Mouse (Mus musculus): ENCODE measurements around the gene Senp8. TPM values are rescaled to one million over a fixed set of nuclear protein-coding genes. Genes with fewer than 3 reads are reported as not detected.

Senp8 gene
- polyA plus RNA-seq, 1 experiment from 2014 or later: 10.2 TPM

- Histone ChIP-seq H3K4me2 (ENCODE audit: low read depth, low read length) (peak overlapping the region; percentile 19; the same call in 1 of the 2 replicates), H3K4me3 (ENCODE audit: low read length) (no peak overlapping the region), H3K27ac (ENCODE audit: low read length) (peak overlapping the region; percentile 67), H3K9ac (ENCODE audit: low read length) (0 out of 2 replicates have a peak overlapping the region, but pooled peaks have one; percentile 20), H3K36me3 (ENCODE audit: control insufficient read depth, insufficient read depth) (no peaks in the 10 kb centered on the region), H3K9me3 (replicated peaks; ENCODE audit: control insufficient read depth, low read length) (peaks cover 3% of the 10 kb centered on the region; the same call in 1 of the 2 replicates), H3K27me3 (ENCODE audit: control insufficient read depth, insufficient read depth, low read length) (no peaks in the 10 kb centered on the region), H3K4me1 (ENCODE audit: control insufficient read depth, insufficient read depth, low read length) (peaks cover 20% of the 10 kb centered on the region)
- peak; percentile 71 for ATAC-seq (replicated peaks; ENCODE audit: extremely low read depth, insufficient read depth, low FRiP score)
- WGBS: 37% methylated on average over 8 of the region's 8 CpGs
Observed at GRCm38 (mm10) chr9:59723791-59724442, 26.6 kb downstream of the Senp8 start.

GRCm38 (mm10) chr9:59723096-59723657 lies 27.3 kb downstream of the Senp8 start:
- Histone ChIP-seq H3K9ac (ENCODE audit: low read length) (peak overlapping the region; percentile 57; the same call in 1 of the 2 replicates), H3K27ac (ENCODE audit: low read length) (peak overlapping the region; percentile 41; the same call in 1 of the 2 replicates), H3K4me2 (ENCODE audit: low read depth, low read length) (peak overlapping the region; percentile 49), H3K4me3 (ENCODE audit: low read length) (0 out of 2 replicates have a peak overlapping the region, but pooled peaks have one; percentile 7), H3K27me3 (ENCODE audit: control insufficient read depth, insufficient read depth, low read length) (no peaks in the 10 kb centered on the region), H3K4me1 (ENCODE audit: control insufficient read depth, insufficient read depth, low read length) (peaks cover 20% of the 10 kb centered on the region), H3K36me3 (ENCODE audit: control insufficient read depth, insufficient read depth) (no peaks in the 10 kb centered on the region), H3K9me3 (replicated peaks; ENCODE audit: control insufficient read depth, low read length) (peaks cover 3% of the 10 kb centered on the region; the same call in 1 of the 2 replicates)
- ATAC-seq (replicated peaks; ENCODE audit: extremely low read depth, insufficient read depth, low FRiP score): peak; percentile 56; the same call in 1 of the 2 replicates
- WGBS: 10% methylated on average over 10 of the region's 10 CpGs

GRCm38 (mm10) chr9:59721144-59721543 lies 29.4 kb downstream of the Senp8 start:
- H3K4me2 ChIP-seq (ENCODE audit: low read depth, low read length): no peak overlapping the region
- H3K4me1 ChIP-seq (ENCODE audit: control insufficient read depth, insufficient read depth, low read length): peaks cover 15% of the 10 kb centered on the region
- no peak overlapping the region for H3K4me3 ChIP-seq (ENCODE audit: low read length)
- H3K27ac ChIP-seq (ENCODE audit: low read length): no peak overlapping the region
- 79% methylated on average over 5 of the region's 5 CpGs for WGBS
- no peak overlapping the region for H3K9ac ChIP-seq (ENCODE audit: low read length)
- H3K27me3 ChIP-seq (ENCODE audit: control insufficient read depth, insufficient read depth, low read length): no peaks in the 10 kb centered on the region
- H3K36me3 ChIP-seq (ENCODE audit: control insufficient read depth, insufficient read depth): no peaks in the 10 kb centered on the region
- no peak for ATAC-seq (replicated peaks; ENCODE audit: extremely low read depth, insufficient read depth, low FRiP score)
- peaks cover 3% of the 10 kb centered on the region; the same call in 1 of the 2 replicates for H3K9me3 ChIP-seq (replicated peaks; ENCODE audit: control insufficient read depth, low read length)

GRCm38 (mm10) chr9:59718237-59718636 lies 32.3 kb downstream of the Senp8 start:
- no peaks in the 10 kb centered on the region for H3K36me3 ChIP-seq (ENCODE audit: control insufficient read depth, insufficient read depth)
- H3K27ac ChIP-seq (ENCODE audit: low read length): no peak overlapping the region
- no peak overlapping the region for H3K4me3 ChIP-seq (ENCODE audit: low read length)
- H3K4me1 ChIP-seq (ENCODE audit: control insufficient read depth, insufficient read depth, low read length): peaks cover under 1% of the 10 kb centered on the region
- 81% methylated on average over 4 of the region's 4 CpGs for WGBS
- H3K9ac ChIP-seq (ENCODE audit: low read length): no peak overlapping the region
- no peak overlapping the region for H3K4me2 ChIP-seq (ENCODE audit: low read depth, low read length)
- no peak for ATAC-seq (replicated peaks; ENCODE audit: extremely low read depth, insufficient read depth, low FRiP score)
- H3K27me3 ChIP-seq (ENCODE audit: control insufficient read depth, insufficient read depth, low read length): no peaks in the 10 kb centered on the region
- peaks cover 3% of the 10 kb centered on the region; the same call in 1 of the 2 replicates for H3K9me3 ChIP-seq (replicated peaks; ENCODE audit: control insufficient read depth, low read length)

GRCm38 (mm10) chr9:59716275-59716898 lies 34.1 kb downstream of the Senp8 start:
- ATAC-seq (replicated peaks; ENCODE audit: extremely low read depth, insufficient read depth, low FRiP score): no peak

GRCm38 (mm10) chr9:59709225-59709624 lies 41.3 kb downstream of the Senp8 start:
- H3K4me1 ChIP-seq (ENCODE audit: control insufficient read depth, insufficient read depth, low read length): no peaks in the 10 kb centered on the region
- no peak overlapping the region for H3K9ac ChIP-seq (ENCODE audit: low read length)
- WGBS: 70% methylated on average over 3 of the region's 3 CpGs
- H3K27me3 ChIP-seq (ENCODE audit: control insufficient read depth, insufficient read depth, low read length): no peaks in the 10 kb centered on the region; the same call in 1 of the 2 replicates
- no peak overlapping the region for H3K4me2 ChIP-seq (ENCODE audit: low read depth, low read length)
- H3K4me3 ChIP-seq (ENCODE audit: low read length): no peak overlapping the region
- H3K27ac ChIP-seq (ENCODE audit: low read length): no peak overlapping the region
- no peak for ATAC-seq (replicated peaks; ENCODE audit: extremely low read depth, insufficient read depth, low FRiP score)
- no peaks in the 10 kb centered on the region for H3K9me3 ChIP-seq (replicated peaks; ENCODE audit: control insufficient read depth, low read length)
- no peaks in the 10 kb centered on the region for H3K36me3 ChIP-seq (ENCODE audit: control insufficient read depth, insufficient read depth)

More at GRCm38 (mm10) chr9:59716275-59716898, 34.1 kb downstream of the Senp8 start:
- Histone ChIP-seq H3K9ac (ENCODE audit: low read length) (no peak overlapping the region), H3K27ac (ENCODE audit: low read length) (no peak overlapping the region), H3K4me1 (ENCODE audit: control insufficient read depth, insufficient read depth, low read length) (no peaks in the 10 kb centered on the region), H3K27me3 (ENCODE audit: control insufficient read depth, insufficient read depth, low read length) (no peaks in the 10 kb centered on the region; the same call in 1 of the 2 replicates), H3K9me3 (replicated peaks; ENCODE audit: control insufficient read depth, low read length) (peaks cover 3% of the 10 kb centered on the region; the same call in 1 of the 2 replicates), H3K4me3 (ENCODE audit: low read length) (no peak overlapping the region), H3K4me2 (ENCODE audit: low read depth, low read length) (no peak overlapping the region), H3K36me3 (ENCODE audit: control insufficient read depth, insufficient read depth) (no peaks in the 10 kb centered on the region)
- 70% methylated on average over 7 of the region's 7 CpGs for WGBS

GRCm38 (mm10) chr9:59706850-59707825 lies 43.4 kb downstream of the Senp8 start:
- H3K27ac ChIP-seq (ENCODE audit: low read length): no peak overlapping the region
- ATAC-seq (replicated peaks; ENCODE audit: extremely low read depth, insufficient read depth, low FRiP score): no peak
- WGBS: 46% methylated on average over 10 of the region's 10 CpGs

GRCm38 (mm10) chr9:59703099-59703498 lies 47.4 kb downstream of the Senp8 start:
- Histone ChIP-seq H3K27ac (ENCODE audit: low read length) (no peak overlapping the region), H3K9me3 (replicated peaks; ENCODE audit: control insufficient read depth, low read length) (no peaks in the 10 kb centered on the region), H3K4me3 (ENCODE audit: low read length) (no peak overlapping the region), H3K36me3 (ENCODE audit: control insufficient read depth, insufficient read depth) (no peaks in the 10 kb centered on the region), H3K4me1 (ENCODE audit: control insufficient read depth, insufficient read depth, low read length) (no peaks in the 10 kb centered on the region), H3K9ac (ENCODE audit: low read length) (no peak overlapping the region), H3K27me3 (ENCODE audit: control insufficient read depth, insufficient read depth, low read length) (no peaks in the 10 kb centered on the region), H3K4me2 (ENCODE audit: low read depth, low read length) (no peak overlapping the region)
- ATAC-seq (replicated peaks; ENCODE audit: extremely low read depth, insufficient read depth, low FRiP score): no peak
- WGBS: 70% methylated on average over 6 of the region's 6 CpGs

More at GRCm38 (mm10) chr9:59706850-59707825, 43.4 kb downstream of the Senp8 start:
- Histone ChIP-seq H3K27me3 (ENCODE audit: control insufficient read depth, insufficient read depth, low read length) (no peaks in the 10 kb centered on the region), H3K4me2 (ENCODE audit: low read depth, low read length) (no peak overlapping the region), H3K36me3 (ENCODE audit: control insufficient read depth, insufficient read depth) (no peaks in the 10 kb centered on the region), H3K4me3 (ENCODE audit: low read length) (no peak overlapping the region), H3K9me3 (replicated peaks; ENCODE audit: control insufficient read depth, low read length) (no peaks in the 10 kb centered on the region), H3K9ac (ENCODE audit: low read length) (no peak overlapping the region), H3K4me1 (ENCODE audit: control insufficient read depth, insufficient read depth, low read length) (no peaks in the 10 kb centered on the region)

Data from heart, embryonic 16.5 days (tissue).